Mouse (Mus musculus) midbrain, embryonic 14.5 days (tissue): ENCODE measurements around the gene Slc39a11. TPM values are rescaled to one million over a fixed set of nuclear protein-coding genes. Genes with fewer than 3 reads are reported as not detected.

Source experiments
- ATAC-seq: fragments of 200-750 bp; cut with Nextera tagmentation; 2 replicates; pipeline ENCODE4 v1.8.0; 2017; ENCODE audit warnings: moderate number of reproducible peaks, moderate library complexity; ENCODE audit not compliant: low FRiP score, low TSS enrichment
- DNase-seq: peaks from one replicate; pipeline ENCODE4 v3.0.0-alpha.2; 2015
- H3K27ac ChIP-seq: fragments of 300-500 bp; sonication (generic); replicated peaks from 2 replicates; pipeline ENCODE4 v1.5.1; 2014; ENCODE audit warnings: mild to moderate bottlenecking, low read depth, low read length, moderate library complexity
- H3K27me3 ChIP-seq: fragments of 300-500 bp; sonication (generic); 2 replicates; pipeline ENCODE4 v1.6.1; 2014; ENCODE audit warnings: low read length, control low read depth, mixed read lengths; ENCODE audit not compliant: control insufficient read depth, insufficient read depth
- H3K36me3 ChIP-seq: fragments of 300-500 bp; sonication (generic); 2 replicates; pipeline ENCODE4 v1.6.1; 2014; ENCODE audit warnings: low read length, control low read depth; ENCODE audit not compliant: control insufficient read depth, insufficient read depth
- H3K4me1 ChIP-seq: fragments of 300-500 bp; sonication (generic); 2 replicates; pipeline ENCODE4 v1.6.1; 2014; ENCODE audit warnings: mild to moderate bottlenecking, antibody characterized with exemption, low read length, control low read depth; ENCODE audit not compliant: control insufficient read depth, insufficient read depth
- H3K4me2 ChIP-seq: fragments of 300-500 bp; sonication (generic); 2 replicates; pipeline ENCODE4 v1.6.1; 2014; ENCODE audit warnings: mild to moderate bottlenecking, low read length, moderate library complexity
- H3K4me3 ChIP-seq: fragments of 300-500 bp; sonication (generic); replicated peaks from 2 replicates; pipeline ENCODE4 v1.5.1; 2014; ENCODE audit warnings: low read depth, low read length
- H3K9ac ChIP-seq: fragments of 300-500 bp; sonication (generic); replicated peaks from 2 replicates; pipeline ENCODE4 v1.6.1; 2014; ENCODE audit warnings: mild to moderate bottlenecking, low read length, moderate library complexity
- H3K9me3 ChIP-seq: fragments of 300-500 bp; sonication (generic); 2 replicates; pipeline ENCODE4 v1.6.1; 2016; ENCODE audit warnings: low read length, control low read depth, mixed read lengths; ENCODE audit not compliant: control insufficient read depth
- WGBS: fragments of 180-500 bp; shearing (Covaris S2); extraction: QIAGEN DNeasy Blood & Tissue Kit; methylation state at CpG from one replicate; pipeline ENCODE4 v1.1.7; 2014; 5-methylcytosine and 5-hydroxymethylcytosine counted together
- polyA plus RNA-seq: library from polyadenylated mRNA; unstranded; fragments of >200 nt; fragmentation: Nextera tagmentation; extraction: Ambion mirVana; gene quantifications from 2 replicates; pipeline ENCODE4 v1.2.1, GENCODE M21; 2014

Slc39a11 gene
- polyA plus RNA-seq, 1 experiment from 2014 or later, result 31.1 TPM

DNA sequence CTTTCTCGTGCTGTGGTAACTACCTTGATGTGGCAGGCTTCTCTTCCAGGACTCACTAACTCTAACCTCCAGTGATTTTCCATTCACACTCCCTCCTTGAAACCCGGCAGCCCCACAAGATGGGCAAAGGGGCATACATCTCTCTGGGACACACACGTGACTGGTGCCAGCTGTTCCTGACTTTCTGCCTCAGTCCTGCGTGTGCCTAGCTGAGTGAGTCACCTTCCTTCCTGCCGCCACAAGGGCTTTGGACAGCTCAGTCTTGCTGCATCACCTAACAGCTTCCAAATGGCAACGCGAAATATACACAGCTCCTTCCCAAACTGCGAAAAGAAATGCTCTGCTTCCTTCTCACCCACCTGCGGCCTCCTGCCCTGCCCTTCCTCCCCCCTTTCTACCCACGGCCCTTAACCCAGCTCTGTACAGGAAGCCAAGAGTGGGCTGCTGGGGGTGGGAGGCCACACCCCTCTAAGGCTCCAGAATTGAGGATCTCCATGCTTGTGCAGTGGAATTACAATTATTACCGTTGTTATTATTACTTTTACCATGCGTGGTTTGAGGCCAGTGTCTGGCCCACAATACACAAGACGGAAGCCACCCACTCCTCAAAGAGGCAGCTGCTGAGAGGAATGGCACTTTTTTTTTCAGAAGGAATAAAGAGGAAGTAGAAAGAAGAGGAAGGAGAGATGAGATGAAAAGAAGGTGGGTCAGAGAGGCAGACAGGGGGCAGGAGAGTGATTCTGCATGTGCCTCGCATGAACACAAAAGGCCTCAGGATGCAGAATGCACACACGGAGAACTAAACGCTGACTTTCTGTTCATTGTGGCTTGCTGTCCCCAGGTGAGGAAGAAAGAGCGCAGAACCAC lies 179.7 kb downstream of the Slc39a11 start:
- no peak overlapping the region for H3K4me2 ChIP-seq
- H3K27me3 ChIP-seq, result no peaks in the 10 kb centered on the region
- peaks cover 28% of the 10 kb centered on the region; the same call in 1 of the 2 replicates for H3K4me1 ChIP-seq
- H3K9ac ChIP-seq, result no peak overlapping the region
- 85% methylated on average over 17 of the region's 17 CpGs for WGBS
- no peak overlapping the region for H3K4me3 ChIP-seq
- ATAC-seq (no peak), DNase-seq (no peak)
- H3K9me3 ChIP-seq, result no peaks in the 10 kb centered on the region
- no peaks in the 10 kb centered on the region for H3K36me3 ChIP-seq
- no peak overlapping the region for H3K27ac ChIP-seq

GRCm38 (mm10) chr11:113468016-113468415 lies 181.9 kb downstream of the Slc39a11 start:
- no peaks in the 10 kb centered on the region for H3K36me3 ChIP-seq
- WGBS, result 20% methylated on average over 10 of the region's 10 CpGs
- no peak overlapping the region for H3K4me3 ChIP-seq
- DNase-seq (peak; percentile 49), ATAC-seq (peak; percentile 53; the same call in 1 of the 2 replicates)
- no peak overlapping the region for H3K9ac ChIP-seq
- H3K27ac ChIP-seq, result peak overlapping the region; percentile 88
- peaks cover 21% of the 10 kb centered on the region; the same call in 1 of the 2 replicates for H3K4me1 ChIP-seq
- H3K27me3 ChIP-seq, result no peaks in the 10 kb centered on the region
- no peak overlapping the region for H3K4me2 ChIP-seq
- no peaks in the 10 kb centered on the region for H3K9me3 ChIP-seq

DNA sequence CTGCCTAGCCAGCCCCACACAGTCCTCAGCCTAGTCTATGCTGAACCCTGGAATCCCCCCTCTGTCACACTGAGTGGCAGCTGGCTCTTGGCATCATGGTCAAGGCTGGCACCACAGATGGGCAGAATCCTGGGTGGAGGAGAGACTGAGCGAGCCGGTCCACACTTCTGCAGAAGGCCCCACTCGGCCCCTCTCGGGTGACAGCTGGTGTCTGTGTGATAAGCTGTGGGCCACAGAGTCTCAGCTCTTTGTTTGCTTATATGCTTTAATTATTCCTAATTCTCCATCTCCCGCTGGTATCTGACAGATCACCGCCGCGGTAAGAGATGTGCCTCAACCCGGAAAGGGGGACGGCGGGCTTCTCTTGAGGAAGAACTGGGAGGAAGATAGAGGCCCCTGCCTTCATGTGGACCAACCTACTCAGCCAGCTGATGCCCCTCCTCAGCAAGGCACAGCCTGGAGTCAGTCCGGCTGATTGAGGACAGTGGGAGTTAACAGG lies 182.5 kb downstream of the Slc39a11 start:
- no peak overlapping the region for H3K4me3 ChIP-seq
- peak; percentile 58 for DNase-seq
- H3K27ac ChIP-seq, result peak overlapping the region; percentile 88
- no peaks in the 10 kb centered on the region for H3K27me3 ChIP-seq
- no peak overlapping the region; the same call in 1 of the 2 replicates for H3K9ac ChIP-seq
- H3K4me1 ChIP-seq, result peaks cover 21% of the 10 kb centered on the region; the same call in 1 of the 2 replicates
- ATAC-seq, result peak; percentile 53
- 28% methylated on average over 12 of the region's 12 CpGs for WGBS
- H3K4me2 ChIP-seq, result no peak overlapping the region
- no peaks in the 10 kb centered on the region for H3K9me3 ChIP-seq
- H3K36me3 ChIP-seq, result no peaks in the 10 kb centered on the region

- H3K9me3 ChIP-seq, result peaks cover 8% of the 10 kb centered on the region
- 94% methylated on average over 2 of the region's 2 CpGs for WGBS
- H3K4me1 ChIP-seq, result no peaks in the 10 kb centered on the region
These were observed 189.8 kb downstream of the Slc39a11 start for GRCm38 (mm10) chr11:113460118-113460517.

GRCm38 (mm10) chr11:113458582-113459210 lies 191.2 kb downstream of the Slc39a11 start:
- H3K4me3 ChIP-seq, result no peak overlapping the region
- no peak overlapping the region for H3K27ac ChIP-seq
- 58% methylated on average over 15 of the region's 15 CpGs for WGBS
- 0 out of 2 replicates have a peak, but pooled peaks cover 4% of the 10 kb centered on the region for H3K4me1 ChIP-seq
- H3K9me3 ChIP-seq, result peaks cover 8% of the 10 kb centered on the region
- ATAC-seq, result no peak
- H3K27me3 ChIP-seq, result no peaks in the 10 kb centered on the region
- H3K36me3 ChIP-seq, result no peaks in the 10 kb centered on the region
- H3K4me2 ChIP-seq, result no peak overlapping the region
- no peak for DNase-seq
- H3K9ac ChIP-seq, result no peak overlapping the region

More at GRCm38 (mm10) chr11:113460118-113460517, 189.8 kb downstream of the Slc39a11 start:
- no peak overlapping the region for H3K4me2 ChIP-seq
- H3K36me3 ChIP-seq, result no peaks in the 10 kb centered on the region
- no peak overlapping the region for H3K4me3 ChIP-seq
- ATAC-seq (no peak), DNase-seq (no peak)
- H3K9ac ChIP-seq, result no peak overlapping the region
- H3K27me3 ChIP-seq, result no peaks in the 10 kb centered on the region
- H3K27ac ChIP-seq, result no peak overlapping the region

DNA sequence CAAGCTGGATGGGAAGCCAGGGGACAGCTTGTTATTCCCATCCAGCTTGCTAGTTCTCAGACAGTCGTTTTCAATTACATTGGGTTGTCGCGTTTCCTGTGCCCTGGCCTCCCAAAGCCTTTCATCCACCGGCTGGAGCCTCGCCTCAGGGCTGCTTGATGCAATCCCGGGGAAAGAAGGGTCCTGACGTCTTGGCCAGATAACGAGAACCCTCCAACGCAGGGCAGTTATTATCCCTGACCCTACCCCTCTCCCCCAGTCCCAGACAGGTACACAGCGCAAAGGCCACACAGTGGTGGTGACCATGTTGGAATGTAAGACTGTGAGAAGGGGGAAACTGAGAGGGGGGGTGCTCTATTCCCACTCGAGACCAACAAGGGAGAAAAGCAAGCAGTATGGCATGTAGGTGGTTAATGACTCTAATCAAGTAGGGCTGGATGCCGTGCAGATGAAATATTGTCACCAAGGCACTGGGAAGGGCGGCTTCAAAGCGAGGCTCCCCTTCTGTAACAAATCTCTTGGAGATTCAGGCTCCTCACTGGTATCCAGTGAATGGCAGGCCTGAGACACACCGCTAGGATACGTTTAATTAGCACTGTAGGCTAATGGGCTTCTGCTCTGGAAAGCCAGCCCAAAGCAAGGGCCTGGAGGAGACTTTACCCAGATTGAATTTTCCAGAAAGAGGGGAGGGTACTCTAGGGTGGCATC lies 196.9 kb downstream of the Slc39a11 start:
- WGBS, result 41% methylated on average over 16 of the region's 16 CpGs
- Histone ChIP-seq H3K9me3 (peaks cover 8% of the 10 kb centered on the region), H3K27ac (peak overlapping the region; percentile 46), H3K36me3 (no peaks in the 10 kb centered on the region), H3K27me3 (no peaks in the 10 kb centered on the region), H3K4me2 (no peak overlapping the region), H3K4me1 (peaks cover 17% of the 10 kb centered on the region; the same call in 1 of the 2 replicates), H3K9ac (no peak overlapping the region), H3K4me3 (no peak overlapping the region)
- DNase-seq, result peak; percentile 58
- ATAC-seq, result no peak

DNA sequence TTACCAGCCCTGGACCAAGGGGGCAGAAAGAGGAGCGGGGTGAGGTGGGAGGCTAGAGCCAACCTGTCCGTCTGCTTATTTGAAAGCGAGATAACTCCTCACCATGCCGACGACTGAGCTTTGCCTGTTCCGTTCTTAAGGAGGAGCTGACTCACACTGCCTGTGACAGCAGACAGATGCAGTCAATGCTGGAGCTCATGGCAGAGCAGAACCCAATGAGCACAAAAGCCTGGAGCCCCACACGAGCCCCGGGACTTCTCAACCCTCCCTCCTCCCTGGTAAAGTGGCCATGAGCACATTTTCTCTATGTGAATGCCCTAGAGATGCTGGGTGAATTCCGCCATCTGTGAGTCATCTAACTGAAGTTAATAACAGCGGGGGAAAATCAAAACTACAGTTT lies 198.6 kb downstream of the Slc39a11 start:
- Histone ChIP-seq H3K36me3 (no peaks in the 10 kb centered on the region), H3K9me3 (peaks cover 7% of the 10 kb centered on the region), H3K9ac (no peak overlapping the region), H3K4me2 (no peak overlapping the region), H3K4me3 (no peak overlapping the region), H3K27ac (no peak overlapping the region), H3K27me3 (no peaks in the 10 kb centered on the region), H3K4me1 (peaks cover 17% of the 10 kb centered on the region; the same call in 1 of the 2 replicates)
- DNase-seq, result no peak
- WGBS, result 76% methylated on average over 10 of the region's 10 CpGs
- ATAC-seq, result no peak

- 39% methylated on average over 4 of the region's 4 CpGs for WGBS
- no peak for ATAC-seq
- DNase-seq, result no peak
These were observed 199.2 kb downstream of the Slc39a11 start for GRCm38 (mm10) chr11:113450665-113451064.

More at GRCm38 (mm10) chr11:113450665-113451064, 199.2 kb downstream of the Slc39a11 start:
- Histone ChIP-seq H3K27me3 (no peaks in the 10 kb centered on the region), H3K36me3 (no peaks in the 10 kb centered on the region), H3K4me2 (no peak overlapping the region), H3K4me1 (peaks cover 17% of the 10 kb centered on the region; the same call in 1 of the 2 replicates), H3K9ac (no peak overlapping the region), H3K27ac (no peak overlapping the region), H3K4me3 (no peak overlapping the region), H3K9me3 (peaks cover 3% of the 10 kb centered on the region; the same call in 1 of the 2 replicates)
